Mouse (Mus musculus): ENCODE measurements around the gene Tmem274. TPM values are rescaled to one million over a fixed set of nuclear protein-coding genes. Genes with fewer than 3 reads are reported as not detected.

Tmem274 gene
- polyA plus RNA-seq, 1 experiment from 2014 or later, result 0.37 TPM

GRCm38 (mm10) chr4:149484566-149484965 lies 7.4 kb downstream of the Tmem274 start:
- peak overlapping the region; percentile 63 for H3K4me3 ChIP-seq
- no peaks in the 10 kb centered on the region for H3K27me3 ChIP-seq
- peaks cover 23% of the 10 kb centered on the region for H3K4me1 ChIP-seq
- H3K36me3 ChIP-seq, result peaks cover 26% of the 10 kb centered on the region
- 55% methylated on average over 3 of the region's 3 CpGs for WGBS
- H3K4me2 ChIP-seq, result peak overlapping the region; percentile 84
- H3K9ac ChIP-seq, result peak overlapping the region; percentile 79
- peak overlapping the region; percentile 75 for H3K27ac ChIP-seq
- no peak for ATAC-seq (ENCODE audit: insufficient number of reproducible peaks, insufficient read depth, low FRiP score, low TSS enrichment, low read depth)
- no peaks in the 10 kb centered on the region for H3K9me3 ChIP-seq

DNA sequence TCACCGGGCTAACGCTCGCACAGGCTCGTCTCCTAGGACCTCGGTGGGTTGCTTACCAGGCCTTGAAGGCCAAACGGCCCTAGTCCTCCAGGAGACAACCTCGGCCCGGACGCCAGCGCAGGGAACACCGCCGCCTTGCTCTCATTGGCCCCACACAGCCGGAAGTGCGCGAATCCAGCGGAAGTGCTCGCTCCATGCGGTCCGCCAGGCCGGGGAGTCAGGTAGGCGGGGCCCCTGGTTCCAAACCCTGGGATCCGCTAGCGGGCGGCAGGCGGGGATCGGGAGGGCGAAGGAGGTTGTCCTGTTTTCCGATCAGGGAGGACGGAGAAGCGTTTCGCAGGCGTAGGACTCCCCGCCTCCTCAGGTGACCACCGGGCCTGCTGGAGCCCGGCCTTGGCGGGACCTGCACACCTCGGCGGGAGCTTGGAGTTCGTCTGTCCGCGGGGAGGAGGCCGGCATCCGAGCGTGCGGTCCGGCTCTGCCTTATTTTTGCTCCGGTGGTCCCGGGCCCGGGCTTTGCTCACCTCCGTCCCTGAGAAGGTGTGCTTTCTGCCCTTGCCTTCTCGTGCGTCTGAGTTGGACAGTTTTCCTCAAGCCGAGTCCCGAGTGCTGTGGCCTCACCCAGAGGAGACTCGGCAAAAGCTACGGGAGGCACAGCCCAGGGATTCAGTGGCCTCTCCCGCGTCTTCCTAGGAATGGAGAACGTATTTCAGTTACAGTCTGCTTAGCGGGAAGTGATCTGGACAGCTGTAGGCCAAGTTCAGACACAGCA lies 8.1 kb downstream of the Tmem274 start, which contains the start of the genes Nmnat1 and Lzic:
Gene Nmnat1, minus strand, starts transcription at position 150 of the 772 bp plus-strand sequence.
Gene Lzic, plus strand, starts transcription at position 177 of the 772 bp plus-strand sequence.
- peak within 1 kb of the TSS; percentile 75 for H3K27ac ChIP-seq
- peaks cover 23% of the 10 kb centered on the region for H3K4me1 ChIP-seq
- H3K9ac ChIP-seq, result peak within 1 kb of the TSS; percentile 79
- no peaks in the 10 kb centered on the region for H3K9me3 ChIP-seq
- under 1% methylated on average over 60 of the region's 60 CpGs for WGBS
- peak within 1 kb of the TSS; percentile 84 for H3K4me2 ChIP-seq
- H3K27me3 ChIP-seq, result no peaks in the 10 kb centered on the region
- peak; percentile 90 for ATAC-seq (ENCODE audit: insufficient number of reproducible peaks, insufficient read depth, low FRiP score, low TSS enrichment, low read depth)
- H3K36me3 ChIP-seq, result peaks cover 33% of the 10 kb centered on the region
- H3K4me3 ChIP-seq, result peak within 1 kb of the TSS; percentile 63

DNA sequence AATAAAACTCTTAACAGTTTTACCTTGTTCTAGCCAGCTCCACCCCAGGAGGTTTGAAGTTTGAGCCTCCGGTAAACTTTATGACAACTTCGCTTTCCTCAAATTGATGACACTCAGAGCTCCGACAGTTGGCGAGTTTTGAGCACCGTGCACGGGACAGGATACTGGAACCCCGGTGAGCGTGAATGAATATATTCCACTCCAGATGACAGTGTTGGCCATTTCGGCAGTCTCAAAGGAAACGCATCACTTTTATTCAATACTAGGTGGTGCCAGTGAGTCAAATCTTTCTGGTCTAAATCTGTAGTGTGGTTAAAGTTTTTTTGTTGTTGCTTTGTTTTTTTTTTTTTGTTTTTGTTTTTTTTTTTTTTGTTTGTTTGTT lies 8.6 kb downstream of the Tmem274 start:
- under 1% methylated on average over 10 of the region's 10 CpGs for WGBS
- H3K27me3 ChIP-seq, result no peaks in the 10 kb centered on the region
- no peak for ATAC-seq (ENCODE audit: insufficient number of reproducible peaks, insufficient read depth, low FRiP score, low TSS enrichment, low read depth)
- no peaks in the 10 kb centered on the region for H3K9me3 ChIP-seq
- peak overlapping the region; percentile 84 for H3K4me2 ChIP-seq
- H3K4me1 ChIP-seq, result peaks cover 23% of the 10 kb centered on the region
- peak overlapping the region; percentile 75 for H3K27ac ChIP-seq
- peaks cover 37% of the 10 kb centered on the region for H3K36me3 ChIP-seq
- peak overlapping the region; percentile 63 for H3K4me3 ChIP-seq
- H3K9ac ChIP-seq, result peak overlapping the region; percentile 79

- Histone ChIP-seq H3K36me3 (peaks cover 55% of the 10 kb centered on the region), H3K4me3 (no peak overlapping the region), H3K4me1 (peaks cover 23% of the 10 kb centered on the region), H3K27ac (no peak overlapping the region), H3K9ac (0 out of 2 replicates have a peak overlapping the region, but pooled peaks have one; percentile 27), H3K9me3 (no peaks in the 10 kb centered on the region), H3K27me3 (no peaks in the 10 kb centered on the region), H3K4me2 (no peak overlapping the region)
- WGBS, result 92% methylated on average over 12 of the region's 12 CpGs
- ATAC-seq (ENCODE audit: insufficient number of reproducible peaks, insufficient read depth, low FRiP score, low TSS enrichment, low read depth), result no peak
Measured at GRCm38 (mm10) chr4:149487729-149488128, 10.6 kb downstream of the Tmem274 start.

- Histone ChIP-seq H3K9me3 (no peaks in the 10 kb centered on the region), H3K4me1 (peaks cover 17% of the 10 kb centered on the region), H3K27ac (no peak overlapping the region), H3K4me3 (no peak overlapping the region), H3K4me2 (no peak overlapping the region), H3K27me3 (no peaks in the 10 kb centered on the region), H3K36me3 (peaks cover 72% of the 10 kb centered on the region), H3K9ac (no peak overlapping the region)
- 95% methylated on average over 14 of the region's 14 CpGs for WGBS
- no peak for ATAC-seq (ENCODE audit: insufficient number of reproducible peaks, insufficient read depth, low FRiP score, low TSS enrichment, low read depth)
Measured at GRCm38 (mm10) chr4:149489415-149490240, 12.4 kb downstream of the Tmem274 start.

DNA sequence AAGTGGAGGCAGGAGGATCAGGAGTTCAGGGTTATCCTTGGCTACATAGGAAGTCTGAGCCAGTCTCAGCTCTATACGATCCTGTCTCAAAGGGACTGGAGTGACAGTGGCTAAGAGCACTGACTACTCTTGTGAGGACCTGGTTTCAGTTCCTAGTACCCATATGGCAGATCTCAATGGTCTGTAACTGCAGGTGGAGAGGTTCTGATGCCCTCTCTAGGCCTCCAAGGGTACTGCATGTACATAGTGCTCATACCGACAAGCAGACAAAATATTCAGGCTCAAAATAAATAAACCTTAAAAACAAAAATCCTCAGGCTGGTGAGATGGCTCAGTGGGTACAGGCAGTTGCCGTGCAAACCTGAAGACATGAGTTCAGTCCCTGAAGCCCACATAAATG lies 14.0 kb downstream of the Tmem274 start:
- H3K4me1 ChIP-seq, result peaks cover 14% of the 10 kb centered on the region
- H3K4me2 ChIP-seq, result no peak overlapping the region
- WGBS, result 96% methylated on average over 3 of the region's 3 CpGs
- H3K4me3 ChIP-seq, result no peak overlapping the region
- no peak overlapping the region for H3K27ac ChIP-seq
- no peak overlapping the region for H3K9ac ChIP-seq
- H3K9me3 ChIP-seq, result no peaks in the 10 kb centered on the region
- H3K36me3 ChIP-seq, result peaks cover 85% of the 10 kb centered on the region
- ATAC-seq (ENCODE audit: insufficient number of reproducible peaks, insufficient read depth, low FRiP score, low TSS enrichment, low read depth), result no peak
- H3K27me3 ChIP-seq, result no peaks in the 10 kb centered on the region

GRCm38 (mm10) chr4:149496612-149497011 lies 19.4 kb downstream of the Tmem274 start:
- Histone ChIP-seq H3K4me1 (no peaks in the 10 kb centered on the region), H3K4me3 (no peak overlapping the region), H3K27me3 (no peaks in the 10 kb centered on the region), H3K9ac (no peak overlapping the region), H3K4me2 (no peak overlapping the region), H3K9me3 (no peaks in the 10 kb centered on the region), H3K27ac (peak overlapping the region; percentile 70), H3K36me3 (peaks cover 80% of the 10 kb centered on the region)
- WGBS, result 25% methylated on average over 2 of the region's 2 CpGs
- peak; percentile 56; the same call in 1 of the 2 replicates for ATAC-seq (ENCODE audit: insufficient number of reproducible peaks, insufficient read depth, low FRiP score, low TSS enrichment, low read depth)

DNA sequence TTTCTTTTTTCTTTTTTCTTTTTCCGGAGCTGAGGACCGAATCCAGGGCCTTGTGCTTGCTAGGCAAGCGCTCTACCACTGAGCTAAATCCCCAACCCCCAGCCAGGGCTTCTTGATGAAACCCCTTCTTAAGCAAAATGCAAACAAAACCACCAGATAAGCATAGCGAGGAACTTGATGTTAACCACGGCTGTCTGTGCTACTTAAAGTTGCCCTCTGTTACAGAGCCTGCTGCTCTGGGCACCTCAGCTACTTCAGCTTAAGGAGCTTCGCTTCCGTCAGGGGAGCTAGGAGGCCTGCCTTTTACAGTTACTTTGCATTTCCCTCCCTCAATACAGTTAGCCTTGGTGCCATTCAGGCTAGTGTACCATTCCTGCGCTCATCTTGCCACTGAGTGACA lies 21.7 kb downstream of the Tmem274 start:
- Histone ChIP-seq H3K36me3 (peaks cover 74% of the 10 kb centered on the region), H3K9me3 (no peaks in the 10 kb centered on the region), H3K27ac (no peak overlapping the region), H3K9ac (no peak overlapping the region), H3K4me3 (no peak overlapping the region), H3K4me2 (no peak overlapping the region), H3K4me1 (no peaks in the 10 kb centered on the region), H3K27me3 (no peaks in the 10 kb centered on the region)
- no peak for ATAC-seq (ENCODE audit: insufficient number of reproducible peaks, insufficient read depth, low FRiP score, low TSS enrichment, low read depth)
- 83% methylated on average over 8 of the region's 8 CpGs for WGBS

- H3K27ac ChIP-seq, result no peak overlapping the region
- no peak overlapping the region for H3K9ac ChIP-seq
- ATAC-seq (ENCODE audit: insufficient number of reproducible peaks, insufficient read depth, low FRiP score, low TSS enrichment, low read depth), result no peak
- no peaks in the 10 kb centered on the region for H3K9me3 ChIP-seq
- peaks cover 65% of the 10 kb centered on the region for H3K36me3 ChIP-seq
- no peaks in the 10 kb centered on the region for H3K27me3 ChIP-seq
- H3K4me2 ChIP-seq, result no peak overlapping the region
- peaks cover 1% of the 10 kb centered on the region for H3K4me1 ChIP-seq
- H3K4me3 ChIP-seq, result no peak overlapping the region
- 69% methylated on average over 5 of the region's 5 CpGs for WGBS
Measured at GRCm38 (mm10) chr4:149499790-149500189, 22.6 kb downstream of the Tmem274 start.

DNA sequence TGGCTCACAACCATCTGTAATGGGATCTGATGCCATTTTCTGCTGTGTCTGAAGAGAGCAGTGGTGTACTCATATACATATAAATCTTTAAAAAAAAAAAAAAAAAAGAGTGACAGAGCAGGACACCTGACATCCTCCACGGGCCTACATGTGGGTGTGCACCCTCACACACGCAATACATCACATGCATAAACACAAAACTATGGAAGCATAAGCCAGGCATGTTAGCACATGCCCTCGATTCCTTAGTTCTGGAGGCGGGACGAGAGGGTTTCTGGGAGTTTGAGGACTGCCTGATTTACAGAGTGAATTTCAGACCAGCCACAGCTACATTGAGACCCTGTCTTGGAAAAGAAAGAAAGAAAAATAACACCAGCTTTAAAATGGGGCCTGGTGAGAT lies 27.2 kb downstream of the Tmem274 start:
- no peaks in the 10 kb centered on the region for H3K9me3 ChIP-seq
- ATAC-seq (ENCODE audit: insufficient number of reproducible peaks, insufficient read depth, low FRiP score, low TSS enrichment, low read depth), result no peak
- H3K4me1 ChIP-seq, result peaks cover 4% of the 10 kb centered on the region
- no peak overlapping the region for H3K4me2 ChIP-seq
- H3K4me3 ChIP-seq, result no peak overlapping the region
- WGBS, result 75% methylated on average over 5 of the region's 5 CpGs
- no peaks in the 10 kb centered on the region for H3K27me3 ChIP-seq
- no peak overlapping the region for H3K9ac ChIP-seq
- H3K36me3 ChIP-seq, result peaks cover 32% of the 10 kb centered on the region
- H3K27ac ChIP-seq, result peak overlapping the region; percentile 48; the same call in 1 of the 2 replicates

DNA sequence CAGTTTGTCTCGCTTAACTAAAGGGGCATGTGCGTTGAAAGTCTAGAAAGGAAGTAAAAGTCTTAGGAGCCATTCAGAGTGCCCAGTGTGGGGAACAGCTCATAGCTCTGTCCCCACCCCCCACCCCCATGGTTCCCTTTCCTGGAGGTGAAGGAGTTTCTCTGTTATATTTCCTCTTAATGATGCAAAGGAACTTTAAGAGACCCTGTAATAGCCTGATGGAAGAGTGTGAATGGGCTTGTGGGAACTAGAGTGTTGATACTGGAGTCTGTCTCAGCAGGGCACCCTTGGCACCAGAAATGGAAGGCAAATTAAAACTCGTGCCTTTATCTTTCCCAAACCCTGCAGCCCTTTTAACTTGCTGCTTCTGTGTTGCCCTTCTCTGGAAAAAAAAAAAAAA lies 27.7 kb downstream of the Tmem274 start:
- Histone ChIP-seq H3K27ac (peak overlapping the region; percentile 48; the same call in 1 of the 2 replicates), H3K36me3 (peaks cover 29% of the 10 kb centered on the region), H3K9me3 (no peaks in the 10 kb centered on the region), H3K9ac (no peak overlapping the region), H3K4me2 (0 out of 2 replicates have a peak overlapping the region, but pooled peaks have one; percentile 1), H3K4me1 (peaks cover 4% of the 10 kb centered on the region), H3K4me3 (no peak overlapping the region), H3K27me3 (no peaks in the 10 kb centered on the region)
- ATAC-seq (ENCODE audit: insufficient number of reproducible peaks, insufficient read depth, low FRiP score, low TSS enrichment, low read depth), result no peak
- 18% methylated on average over 3 of the region's 3 CpGs for WGBS
